Mouse (Mus musculus): Measurements from ENCODE around the gene Macrod2. TPM values are rescaled to one million over a fixed set of nuclear protein-coding genes. Genes with fewer than 3 reads are reported as not detected.

The Macrod2 gene
- total and polyA plus RNA-seq, 2 experiments from 2014 or later, result 5.5 to 17.4 TPM

DNA sequence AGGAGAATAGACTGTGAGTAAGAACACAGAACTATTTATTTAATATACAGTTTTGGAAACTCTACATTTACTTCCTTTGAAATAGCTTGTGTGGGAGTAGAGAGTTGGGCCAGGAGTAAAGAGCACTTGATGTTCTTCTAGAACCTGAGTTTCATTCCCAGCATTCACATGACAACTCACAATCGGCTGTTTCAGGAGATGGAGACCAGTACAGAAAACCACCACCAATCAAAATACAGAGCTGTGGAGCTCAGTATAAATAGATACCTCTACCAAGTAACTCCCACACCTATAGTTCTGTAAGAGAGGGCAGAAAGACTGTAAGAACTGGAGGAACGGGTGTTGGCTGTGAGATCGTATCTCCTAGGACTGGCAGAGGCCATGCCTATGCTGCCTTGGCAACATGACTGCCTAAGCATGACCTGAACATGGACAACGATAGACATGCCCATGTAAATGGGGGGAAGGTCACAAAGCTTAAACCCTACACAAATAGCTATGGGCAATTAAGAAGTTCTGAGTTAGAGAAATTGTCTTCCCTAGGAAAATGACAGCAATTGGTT lies 379.8 kb downstream of the Macrod2 start:
- 69% methylated on average over 4 of the region's 4 CpGs for WGBS
- no peak overlapping the region for H3K4me3 ChIP-seq (ENCODE audit: low read depth, low read length)
- no peak for ATAC-seq (ENCODE audit: insufficient read depth, low read depth)

DNA sequence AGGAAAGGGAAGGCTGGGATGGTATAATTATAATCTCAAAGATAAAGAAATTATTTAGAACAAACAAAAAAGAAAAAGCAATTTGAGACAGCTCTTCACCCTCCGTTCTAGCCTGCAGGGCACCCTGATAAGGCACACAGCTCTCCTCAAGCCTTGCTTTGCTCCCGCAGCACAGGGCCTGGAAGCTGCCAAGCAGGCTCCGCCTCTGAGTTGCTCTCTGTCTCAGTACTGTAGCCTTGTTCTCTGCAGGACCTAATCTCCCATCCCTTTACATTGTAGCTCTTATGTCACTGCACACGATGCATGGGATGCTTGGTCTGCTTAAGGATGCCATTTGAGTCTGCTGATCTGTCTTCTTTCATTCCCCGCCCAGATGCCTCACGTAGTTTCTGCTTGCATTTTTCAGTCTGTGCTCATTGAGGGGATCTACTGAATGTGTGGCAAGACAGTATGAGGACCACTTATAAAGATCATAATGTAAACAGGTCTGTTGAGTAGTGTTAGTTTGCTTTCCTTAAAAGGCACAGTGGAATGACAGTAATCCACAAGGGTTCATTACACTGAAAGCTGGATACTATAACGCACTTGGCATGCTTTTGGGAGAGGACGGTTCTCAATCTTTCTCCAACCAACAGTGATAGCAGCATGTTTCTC lies 380.5 kb downstream of the Macrod2 start:
- no peak for ATAC-seq (ENCODE audit: insufficient read depth, low read depth)
- no peak overlapping the region for H3K27ac ChIP-seq (ENCODE audit: low read depth)
- no peaks in the 10 kb centered on the region for H3K4me1 ChIP-seq (ENCODE audit: control insufficient read depth, insufficient read depth)
- no peak overlapping the region for H3K4me2 ChIP-seq (ENCODE audit: low read depth, low read length)
- no peak overlapping the region for H3K4me3 ChIP-seq (ENCODE audit: low read depth, low read length)
- no peaks in the 10 kb centered on the region for H3K36me3 ChIP-seq (replicated peaks; ENCODE audit: control insufficient read depth, insufficient read depth, low read length)
- no peak for TF ChIP-seq CTCF (IDR thresholded peaks at IDR 0.05; ENCODE audit: low read depth)
- no peak for DNase-seq (ENCODE audit: low spot score)
- no peak overlapping the region for H3K9ac ChIP-seq (replicated peaks; ENCODE audit: low read depth, low read length)
- H3K27me3 ChIP-seq (ENCODE audit: control insufficient read depth, insufficient read depth, low read length), result no peaks in the 10 kb centered on the region
- WGBS, result 46% methylated on average over 8 of the region's 8 CpGs
- no peaks in the 10 kb centered on the region for H3K9me3 ChIP-seq (replicated peaks; ENCODE audit: control insufficient read depth, low read length)

More for the DNA sequence above, 379.8 kb downstream of the Macrod2 start:
- no peak for DNase-seq (ENCODE audit: low spot score)
- Histone ChIP-seq H3K4me2 (ENCODE audit: low read depth, low read length) (no peak overlapping the region), H3K4me1 (ENCODE audit: control insufficient read depth, insufficient read depth) (no peaks in the 10 kb centered on the region), H3K27me3 (ENCODE audit: control insufficient read depth, insufficient read depth, low read length) (no peaks in the 10 kb centered on the region), H3K27ac (ENCODE audit: low read depth) (no peak overlapping the region), H3K9me3 (replicated peaks; ENCODE audit: control insufficient read depth, low read length) (no peaks in the 10 kb centered on the region), H3K36me3 (replicated peaks; ENCODE audit: control insufficient read depth, insufficient read depth, low read length) (no peaks in the 10 kb centered on the region), H3K9ac (replicated peaks; ENCODE audit: low read depth, low read length) (no peak overlapping the region)
- no peak for TF ChIP-seq CTCF (IDR thresholded peaks at IDR 0.05; ENCODE audit: low read depth)
- no peak for TF ChIP-seq EP300 (IDR thresholded peaks at IDR 0.05; ENCODE audit: low read depth)

DNA sequence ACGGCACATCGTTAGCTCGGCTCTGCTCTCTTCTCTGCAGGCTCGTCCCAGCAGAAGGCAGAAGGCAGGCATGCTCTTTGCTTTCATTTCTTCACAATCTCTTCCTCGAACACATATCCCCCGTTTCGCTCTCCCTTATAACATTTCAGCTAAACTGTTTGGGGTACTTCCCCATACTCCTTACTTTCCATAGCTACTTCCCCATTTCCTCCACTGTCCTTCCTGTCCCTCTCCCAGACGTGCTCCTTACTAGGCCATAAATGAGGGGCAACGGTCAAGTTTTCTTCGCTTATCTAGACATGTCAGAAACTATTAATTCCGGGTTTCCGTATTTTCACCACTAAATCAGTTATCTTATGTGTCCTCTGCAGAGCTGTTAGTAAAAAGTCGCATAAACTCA lies 383.1 kb downstream of the Macrod2 start:
- 71% methylated on average over 13 of the region's 13 CpGs for WGBS

DNA sequence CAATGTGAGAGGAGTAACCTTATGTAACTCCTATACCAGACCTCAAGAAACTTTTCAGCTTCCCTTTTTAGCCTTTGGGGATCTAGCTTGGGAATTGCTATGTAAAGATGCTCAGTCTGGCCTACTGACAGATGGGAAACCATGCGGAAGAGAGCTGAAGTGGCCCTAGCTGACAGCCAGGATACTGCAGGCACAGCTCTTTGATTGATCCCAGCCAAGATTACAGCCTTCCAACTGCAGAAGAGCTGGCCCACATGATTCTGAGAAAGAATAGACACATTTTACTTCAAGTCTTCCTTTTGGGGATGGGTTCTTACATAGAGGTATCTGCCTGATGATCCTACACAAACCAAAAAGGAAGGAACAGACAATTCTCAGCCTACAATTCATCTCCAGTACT lies 387.9 kb downstream of the Macrod2 start:
- Histone ChIP-seq H3K9ac (replicated peaks; ENCODE audit: low read depth, low read length) (no peak overlapping the region), H3K9me3 (replicated peaks; ENCODE audit: control insufficient read depth, low read length) (no peaks in the 10 kb centered on the region), H3K27ac (ENCODE audit: low read depth) (no peak overlapping the region), H3K4me2 (ENCODE audit: low read depth, low read length) (no peak overlapping the region), H3K4me1 (ENCODE audit: control insufficient read depth, insufficient read depth) (no peaks in the 10 kb centered on the region), H3K4me3 (ENCODE audit: low read depth, low read length) (no peak overlapping the region), H3K36me3 (replicated peaks; ENCODE audit: control insufficient read depth, insufficient read depth, low read length) (no peaks in the 10 kb centered on the region), H3K27me3 (ENCODE audit: control insufficient read depth, insufficient read depth, low read length) (no peaks in the 10 kb centered on the region)
- WGBS, result 83% methylated on average over 1 of the region's 1 CpGs
- no peak for ATAC-seq (ENCODE audit: insufficient read depth, low read depth)
- TF ChIP-seq EP300 (IDR thresholded peaks at IDR 0.05; ENCODE audit: low read depth) (no peak), CTCF (IDR thresholded peaks at IDR 0.05; ENCODE audit: low read depth) (no peak)
- no peak for DNase-seq (ENCODE audit: low spot score)

More for the DNA sequence above, 383.1 kb downstream of the Macrod2 start:
- DNase-seq (ENCODE audit: low spot score) (no peak), ATAC-seq (ENCODE audit: insufficient read depth, low read depth) (no peak)
- no peak for TF ChIP-seq CTCF (IDR thresholded peaks at IDR 0.05; ENCODE audit: low read depth)
- no peak for TF ChIP-seq EP300 (IDR thresholded peaks at IDR 0.05; ENCODE audit: low read depth)
- Histone ChIP-seq H3K9me3 (replicated peaks; ENCODE audit: control insufficient read depth, low read length) (no peaks in the 10 kb centered on the region), H3K4me1 (ENCODE audit: control insufficient read depth, insufficient read depth) (no peaks in the 10 kb centered on the region), H3K36me3 (replicated peaks; ENCODE audit: control insufficient read depth, insufficient read depth, low read length) (no peaks in the 10 kb centered on the region), H3K9ac (replicated peaks; ENCODE audit: low read depth, low read length) (no peak overlapping the region), H3K4me2 (ENCODE audit: low read depth, low read length) (no peak overlapping the region), H3K27me3 (ENCODE audit: control insufficient read depth, insufficient read depth, low read length) (no peaks in the 10 kb centered on the region), H3K27ac (ENCODE audit: low read depth) (no peak overlapping the region), H3K4me3 (ENCODE audit: low read depth, low read length) (no peak overlapping the region)

DNA sequence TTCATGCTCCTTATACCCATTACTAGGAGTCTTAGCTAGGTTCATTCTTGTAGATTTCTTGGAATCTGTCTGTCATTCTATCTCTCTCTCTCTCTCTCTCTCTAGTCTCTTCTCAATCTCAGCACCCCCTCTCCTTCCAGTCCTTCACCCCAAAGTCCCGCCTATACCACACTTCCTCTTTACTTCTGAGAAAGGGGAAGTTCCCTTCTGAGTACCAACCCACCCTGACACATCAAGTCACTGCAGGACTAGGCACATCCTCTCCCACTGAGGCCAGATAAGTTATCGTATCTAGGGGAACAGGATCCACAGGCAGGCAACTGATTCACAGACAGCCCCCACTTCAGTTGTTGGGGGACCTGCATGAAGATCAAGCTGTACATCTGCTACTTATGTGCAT lies 389.5 kb downstream of the Macrod2 start:
- no peak for TF ChIP-seq EP300 (IDR thresholded peaks at IDR 0.05; ENCODE audit: low read depth)
- Histone ChIP-seq H3K4me1 (ENCODE audit: control insufficient read depth, insufficient read depth) (no peaks in the 10 kb centered on the region), H3K9ac (replicated peaks; ENCODE audit: low read depth, low read length) (no peak overlapping the region), H3K4me3 (ENCODE audit: low read depth, low read length) (no peak overlapping the region), H3K27me3 (ENCODE audit: control insufficient read depth, insufficient read depth, low read length) (no peaks in the 10 kb centered on the region), H3K36me3 (replicated peaks; ENCODE audit: control insufficient read depth, insufficient read depth, low read length) (no peaks in the 10 kb centered on the region), H3K9me3 (replicated peaks; ENCODE audit: control insufficient read depth, low read length) (no peaks in the 10 kb centered on the region), H3K27ac (ENCODE audit: low read depth) (no peak overlapping the region), H3K4me2 (ENCODE audit: low read depth, low read length) (no peak overlapping the region)
- no peak for ATAC-seq (ENCODE audit: insufficient read depth, low read depth)
- no peak for DNase-seq (ENCODE audit: low spot score)
- 60% methylated on average over 2 of the region's 2 CpGs for WGBS

DNA sequence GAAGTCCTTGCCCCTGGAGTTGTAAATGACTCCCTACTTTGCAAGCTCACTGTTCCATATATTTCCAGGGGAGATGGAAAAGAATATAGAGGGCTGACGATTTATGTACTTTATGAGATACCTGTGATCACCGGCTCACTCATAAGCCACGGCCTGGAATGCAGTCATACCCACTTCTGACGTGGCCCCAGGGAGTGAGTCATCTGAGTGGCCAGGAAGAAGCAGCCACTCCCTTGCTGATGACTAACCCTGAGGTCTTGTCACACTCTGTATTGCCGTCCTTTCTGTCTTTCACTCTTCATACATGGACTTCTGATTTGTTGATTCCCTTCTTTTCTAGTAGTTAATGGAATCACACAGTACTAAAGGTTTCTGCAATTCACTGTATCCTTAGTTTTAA lies 395.3 kb downstream of the Macrod2 start:
- Histone ChIP-seq H3K4me1 (ENCODE audit: control insufficient read depth, insufficient read depth) (no peaks in the 10 kb centered on the region), H3K9me3 (replicated peaks; ENCODE audit: control insufficient read depth, low read length) (no peaks in the 10 kb centered on the region), H3K4me3 (ENCODE audit: low read depth, low read length) (no peak overlapping the region), H3K27ac (ENCODE audit: low read depth) (no peak overlapping the region), H3K9ac (replicated peaks; ENCODE audit: low read depth, low read length) (no peak overlapping the region), H3K27me3 (ENCODE audit: control insufficient read depth, insufficient read depth, low read length) (no peaks in the 10 kb centered on the region), H3K36me3 (replicated peaks; ENCODE audit: control insufficient read depth, insufficient read depth, low read length) (no peaks in the 10 kb centered on the region), H3K4me2 (ENCODE audit: low read depth, low read length) (no peak overlapping the region)
- 25% methylated on average over 5 of the region's 5 CpGs for WGBS
- ATAC-seq (ENCODE audit: insufficient read depth, low read depth) (no peak), DNase-seq (ENCODE audit: low spot score) (no peak)
- TF ChIP-seq EP300 (IDR thresholded peaks at IDR 0.05; ENCODE audit: low read depth) (no peak), CTCF (IDR thresholded peaks at IDR 0.05; ENCODE audit: low read depth) (no peak)
